Comparison of ENCODE assay signal across 10 mouse cellular contexts in the genomic region with DNA sequence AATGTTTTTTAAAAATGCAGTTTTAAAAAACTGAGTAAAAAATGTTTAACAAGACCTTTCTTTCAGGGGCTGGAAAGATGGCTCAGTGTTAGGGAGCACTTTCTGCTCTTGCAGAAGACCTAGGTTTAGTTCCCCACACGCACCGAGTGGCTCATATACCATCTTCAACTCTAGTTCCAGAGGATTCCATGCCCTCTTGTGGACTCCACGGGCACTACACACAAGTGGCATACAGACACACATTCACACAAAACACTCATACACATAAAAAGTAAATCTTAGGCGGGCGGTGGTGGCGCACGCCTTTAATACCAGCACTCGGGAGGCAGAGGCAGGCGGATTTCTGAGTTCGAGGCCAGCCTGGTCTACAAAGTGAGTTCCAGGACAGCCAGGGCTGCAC. TPM values are rescaled to one million over a fixed set of nuclear protein-coding genes. Genes with fewer than 3 reads are reported as not detected.
DNase-seq lines count a peak whose midpoint lies in the region; ATAC-seq and TF ChIP-seq lines count a peak whose summit lies in the region.
"Had no signal": no experiment of that assay in that cellular context is flagged by ENCODE, and none has a peak within 500 bp of the region (broad histone marks: within the 10 kb centered on the region; RNA-seq: fewer than 3 reads in every experiment).

No protein-coding gene starts in this region.

- no peak for ATAC-seq in forebrain, embryonic 14.5 days
- ATAC-seq in forebrain, embryonic 12.5 days (ENCODE audit: low FRiP score) = no peak
- no peak for ATAC-seq in liver, embryonic 14.5 days (ENCODE audit: insufficient read depth)
- no peak for ATAC-seq in liver, embryonic 11.5 days (replicated peaks; ENCODE audit: low FRiP score)
- ATAC-seq: forebrain, embryonic 16.5 days had no signal

- peak; percentile 49 for TF ChIP-seq CTCF in liver, embryonic 14.5 days (IDR thresholded peaks at IDR 0.05; ENCODE audit: low read depth)
- TF ChIP-seq CTCF in E14TG2a.4 (conservative IDR thresholded peaks at IDR 0.05; ENCODE audit: low read length) = peak; percentile 41

- H3K4me1 ChIP-seq in forebrain, embryonic 14.5 days (ENCODE audit: control insufficient read depth, insufficient read depth, low read length) = no peaks in the 10 kb centered on the region
- H3K4me1 ChIP-seq in forebrain, embryonic 12.5 days = 0 out of 2 replicates have a peak, but pooled peaks cover 3% of the 10 kb centered on the region
- 0 out of 4 replicates have a peak, but pooled peaks cover 0 to 2% of the 10 kb centered on the region in 2 experiments for H3K4me1 ChIP-seq in liver, embryonic 14.5 days (replicated peaks; ENCODE audit: control insufficient read depth in 2 of 2, insufficient read depth in 2 of 2, low read length in 1 of 2)
- no peaks in the 10 kb centered on the region for H3K4me1 ChIP-seq in liver, embryonic 11.5 days (replicated peaks; ENCODE audit: control insufficient read depth, insufficient read depth, low read length)
- peaks cover 36% of the 10 kb centered on the region for H3K4me1 ChIP-seq in E14TG2a.4 (replicated peaks; ENCODE audit: low read depth, low read length)

- H3K27me3 ChIP-seq in forebrain, embryonic 14.5 days (replicated peaks; ENCODE audit: control insufficient read depth, insufficient read depth, low read length) = no peaks in the 10 kb centered on the region
- no peaks in the 10 kb centered on the region for H3K27me3 ChIP-seq in forebrain, embryonic 12.5 days
- no peaks in the 10 kb centered on the region for H3K27me3 ChIP-seq in liver, embryonic 14.5 days (ENCODE audit: control insufficient read depth, insufficient read depth, low read length)
- no peaks in the 10 kb centered on the region for H3K27me3 ChIP-seq in liver, embryonic 11.5 days (replicated peaks; ENCODE audit: control insufficient read depth, insufficient read depth, low read length)
- no peaks in the 10 kb centered on the region for H3K27me3 ChIP-seq in E14TG2a.4 (ENCODE audit: insufficient read depth, low read length)
- H3K27me3 ChIP-seq: heart, embryonic 13.5 days had no signal

- no peak overlapping the region for H3K9ac ChIP-seq in forebrain, embryonic 14.5 days (ENCODE audit: low read length)
- no peak overlapping the region for H3K9ac ChIP-seq in forebrain, embryonic 12.5 days
- H3K9ac ChIP-seq in liver, embryonic 14.5 days (replicated peaks) = no peak overlapping the region
- H3K9ac ChIP-seq in liver, embryonic 11.5 days (ENCODE audit: low read depth, low read length) = no peak overlapping the region
- H3K9ac ChIP-seq: heart, embryonic 13.5 days had no signal

- H3K4me3 ChIP-seq in forebrain, embryonic 14.5 days (ENCODE audit: low read depth, low read length) = no peak overlapping the region
- no peak overlapping the region for H3K4me3 ChIP-seq in forebrain, embryonic 12.5 days (replicated peaks)
- no peak overlapping the region for H3K4me3 ChIP-seq in liver, embryonic 14.5 days (ENCODE audit: insufficient read depth in 1 of 2, low read depth in 2 of 2, low read length in 2 of 2)
- H3K4me3 ChIP-seq in liver, embryonic 11.5 days (ENCODE audit: low read depth, low read length) = no peak overlapping the region
- H3K4me3 ChIP-seq in E14TG2a.4 (replicated peaks; ENCODE audit: low read length) = no peak overlapping the region
- H3K4me3 ChIP-seq: heart, embryonic 13.5 days had no signal

- H3K36me3 ChIP-seq in forebrain, embryonic 14.5 days (ENCODE audit: control insufficient read depth, insufficient read depth, low read length) = peaks cover 76% of the 10 kb centered on the region
- peaks cover 68% of the 10 kb centered on the region for H3K36me3 ChIP-seq in forebrain, embryonic 12.5 days (replicated peaks)
- peaks cover 48% of the 10 kb centered on the region for H3K36me3 ChIP-seq in liver, embryonic 14.5 days (replicated peaks; ENCODE audit: control insufficient read depth, insufficient read depth, low read depth)
- H3K36me3 ChIP-seq in liver, embryonic 11.5 days (ENCODE audit: control insufficient read depth, insufficient read depth, low read length) = peaks cover 36% of the 10 kb centered on the region
- H3K36me3 ChIP-seq in E14TG2a.4 (ENCODE audit: insufficient read depth, low read length) = peaks cover 94% of the 10 kb centered on the region

- no peak overlapping the region for H3K27ac ChIP-seq in forebrain, embryonic 14.5 days (ENCODE audit: low read depth, low read length)
- no peak overlapping the region for H3K27ac ChIP-seq in forebrain, embryonic 12.5 days
- H3K27ac ChIP-seq in liver, embryonic 14.5 days = no peak overlapping the region
- H3K27ac ChIP-seq in liver, embryonic 11.5 days (ENCODE audit: low read depth, low read length) = no peak overlapping the region
- H3K27ac ChIP-seq: heart, embryonic 13.5 days had no signal

- no peak overlapping the region for H3K4me2 ChIP-seq in forebrain, embryonic 14.5 days (ENCODE audit: low read length)
- H3K4me2 ChIP-seq in forebrain, embryonic 12.5 days = no peak overlapping the region
- no peak overlapping the region for H3K4me2 ChIP-seq in liver, embryonic 14.5 days (ENCODE audit: low read depth)
- H3K4me2 ChIP-seq in liver, embryonic 11.5 days = no peak overlapping the region
- H3K4me2 ChIP-seq: heart, embryonic 13.5 days had no signal

- no peaks in the 10 kb centered on the region for H3K9me3 ChIP-seq in forebrain, embryonic 14.5 days (replicated peaks; ENCODE audit: control insufficient read depth, low read length)
- H3K9me3 ChIP-seq in forebrain, embryonic 12.5 days = no peaks in the 10 kb centered on the region
- no peaks in the 10 kb centered on the region for H3K9me3 ChIP-seq in liver, embryonic 14.5 days (ENCODE audit: control insufficient read depth, low read length)
- no peaks in the 10 kb centered on the region for H3K9me3 ChIP-seq in liver, embryonic 11.5 days (ENCODE audit: control insufficient read depth, low read length)
- H3K9me3 ChIP-seq in E14TG2a.4 (ENCODE audit: low read length) = no peaks in the 10 kb centered on the region
- H3K9me3 ChIP-seq: heart, embryonic 13.5 days had no signal

- WGBS in forebrain, embryonic 14.5 days = 93% methylated on average over 10 of the region's 10 CpGs
- whole genome bisulfite sequencing in forebrain, embryonic 12.5 days = 98% methylated on average over 10 of the region's 10 CpGs
- 87% methylated on average over 10 of the region's 10 CpGs for WGBS in liver, embryonic 14.5 days (ENCODE audit: insufficient replicate concordance)
- 93% methylated on average over 10 of the region's 10 CpGs for WGBS in liver, embryonic 11.5 days

- no peak for TF ChIP-seq EP300 in liver, embryonic 14.5 days (IDR thresholded peaks at IDR 0.05; ENCODE audit: low read depth)

- DNase-seq in forebrain, embryonic 14.5 days (ENCODE audit: low spot score) = peak; percentile 8
- no peak for DNase-seq in liver, embryonic 14.5 days (ENCODE audit: low read depth in 3 of 3, low spot score in 3 of 3)
- DNase-seq in liver, embryonic 11.5 days (ENCODE audit: low spot score) = no peak
- DNase-seq in induced T-regulatory cell, adult 2 months (ENCODE audit: low read depth) = peak; percentile 29
- no peak for DNase-seq in urinary bladder, postnatal 10 days (ENCODE audit: low spot score)
- no peak for DNase-seq in testis, postnatal 10 days (ENCODE audit: low spot score)

RNA-seq across cellular contexts. Expression of a gene that starts 27.3 kb away (rescaled TPM):
- 70.6 and 78.6 TPM in 2 replicates for polyA plus RNA-seq in forebrain, embryonic 14.5 days (2014; fragmentation: Nextera tagmentation; extraction: Ambion mirVana)
- 79.9 and 82.6 TPM in 2 replicates for polyA plus RNA-seq in forebrain, embryonic 12.5 days (2016; fragmentation: Nextera tagmentation; extraction: Ambion mirVana)
- 8.1 and 15.0 TPM in 2 replicates for polyA plus RNA-seq in liver, embryonic 14.5 days (2012; rRNA removed)
- polyA plus RNA-seq in liver, embryonic 14.5 days (2014; fragmentation: Nextera tagmentation; extraction: Ambion mirVana) = 26.9 and 28.6 TPM in 2 replicates
- polyA plus RNA-seq in liver, embryonic 11.5 days (2014; fragmentation: Nextera tagmentation; extraction: Ambion mirVana) = 62.1 and 68.1 TPM in 2 replicates

Comparison
In these comparisons a context has a peak if more than half of its experiments do, and no peak if none do; other contexts are left out.
1. DNase-seq: peak in forebrain, embryonic 14.5 days (single experiment) and induced T-regulatory cell, adult 2 months (single experiment); none in liver, embryonic 14.5 days (0 of 3), liver, embryonic 11.5 days (single experiment), urinary bladder, postnatal 10 days (single experiment) and testis, postnatal 10 days (single experiment).